Mouse (Mus musculus): ENCODE measurements at regions not wholly inside any gene's neighbourhood (a gene's known extent, or its start where the extent isn't known, plus 50 kb on each side); places are given as distances from the start of the nearest gene placed in this dataset.

GRCm38 (mm10) chr9:94410546-94410945 is 127.3 kb downstream of the 1190002N15Rik start:
- H3K4me1 ChIP-seq (ENCODE audit: control insufficient read depth, insufficient read depth, low read length) = no peaks in the 10 kb centered on the region
- H3K27ac ChIP-seq (ENCODE audit: insufficient read depth, low read depth, low read length) = no peak overlapping the region
- H3K36me3 ChIP-seq (ENCODE audit: control insufficient read depth, insufficient read depth, low read length) = no peaks in the 10 kb centered on the region
- no peak for DNase-seq
- 83% methylated on average over 8 of the region's 8 CpGs for WGBS
- H3K27me3 ChIP-seq (replicated peaks; ENCODE audit: control insufficient read depth, insufficient read depth, low read length) = no peaks in the 10 kb centered on the region
- H3K4me3 ChIP-seq (ENCODE audit: insufficient read depth, low read depth, low read length) = no peak overlapping the region
- TF ChIP-seq CTCF (conservative IDR thresholded peaks at IDR 0.05; ENCODE audit: insufficient read depth, insufficient read length, low read depth, low read length) = no peak
- TF ChIP-seq POLR2A (IDR thresholded peaks at IDR 0.05; ENCODE audit: low read depth, low read length) = no peak

- Histone ChIP-seq H3K4me1 (ENCODE audit: control insufficient read depth, insufficient read depth, low read length) (no peaks in the 10 kb centered on the region), H3K27me3 (replicated peaks; ENCODE audit: control insufficient read depth, insufficient read depth, low read length) (no peaks in the 10 kb centered on the region), H3K4me3 (ENCODE audit: insufficient read depth, low read depth, low read length) (no peak overlapping the region), H3K36me3 (ENCODE audit: control insufficient read depth, insufficient read depth, low read length) (no peaks in the 10 kb centered on the region), H3K27ac (ENCODE audit: insufficient read depth, low read depth, low read length) (no peak overlapping the region)
- WGBS = 41% methylated on average over 3 of the region's 3 CpGs
- DNase-seq = no peak
- TF ChIP-seq CTCF (conservative IDR thresholded peaks at IDR 0.05; ENCODE audit: insufficient read depth, insufficient read length, low read depth, low read length) (no peak), POLR2A (IDR thresholded peaks at IDR 0.05; ENCODE audit: low read depth, low read length) (no peak)
These were observed 127.8 kb downstream of the 1190002N15Rik start for GRCm38 (mm10) chr9:94410042-94410441.

- peak; percentile 62 for DNase-seq
- 32% methylated on average over 7 of the region's 7 CpGs for WGBS
- no peak for TF ChIP-seq POLR2A (IDR thresholded peaks at IDR 0.05; ENCODE audit: low read depth, low read length)
- no peak for TF ChIP-seq CTCF (conservative IDR thresholded peaks at IDR 0.05; ENCODE audit: insufficient read depth, insufficient read length, low read depth, low read length)
- no peaks in the 10 kb centered on the region for H3K36me3 ChIP-seq (ENCODE audit: control insufficient read depth, insufficient read depth, low read length)
- H3K4me1 ChIP-seq (ENCODE audit: control insufficient read depth, insufficient read depth, low read length) = no peaks in the 10 kb centered on the region
- no peak overlapping the region for H3K27ac ChIP-seq (ENCODE audit: insufficient read depth, low read depth, low read length)
- no peaks in the 10 kb centered on the region for H3K27me3 ChIP-seq (replicated peaks; ENCODE audit: control insufficient read depth, insufficient read depth, low read length)
- no peak overlapping the region for H3K4me3 ChIP-seq (ENCODE audit: insufficient read depth, low read depth, low read length)
These were observed 129.1 kb downstream of the 1190002N15Rik start for GRCm38 (mm10) chr9:94408635-94409323.

GRCm38 (mm10) chr9:94407671-94408070 is 130.2 kb downstream of the 1190002N15Rik start:
- WGBS = 87% methylated on average over 10 of the region's 10 CpGs
- H3K27me3 ChIP-seq (replicated peaks; ENCODE audit: control insufficient read depth, insufficient read depth, low read length) = no peaks in the 10 kb centered on the region
- no peak overlapping the region for H3K4me3 ChIP-seq (ENCODE audit: insufficient read depth, low read depth, low read length)
- no peak for TF ChIP-seq CTCF (conservative IDR thresholded peaks at IDR 0.05; ENCODE audit: insufficient read depth, insufficient read length, low read depth, low read length)
- no peak for TF ChIP-seq POLR2A (IDR thresholded peaks at IDR 0.05; ENCODE audit: low read depth, low read length)
- no peaks in the 10 kb centered on the region for H3K4me1 ChIP-seq (ENCODE audit: control insufficient read depth, insufficient read depth, low read length)
- H3K36me3 ChIP-seq (ENCODE audit: control insufficient read depth, insufficient read depth, low read length) = no peaks in the 10 kb centered on the region
- no peak overlapping the region for H3K27ac ChIP-seq (ENCODE audit: insufficient read depth, low read depth, low read length)
- DNase-seq = no peak

- Histone ChIP-seq H3K27ac (ENCODE audit: insufficient read depth, low read depth, low read length) (no peak overlapping the region), H3K36me3 (ENCODE audit: control insufficient read depth, insufficient read depth, low read length) (no peaks in the 10 kb centered on the region), H3K4me1 (ENCODE audit: control insufficient read depth, insufficient read depth, low read length) (no peaks in the 10 kb centered on the region), H3K27me3 (replicated peaks; ENCODE audit: control insufficient read depth, insufficient read depth, low read length) (no peaks in the 10 kb centered on the region), H3K4me3 (ENCODE audit: insufficient read depth, low read depth, low read length) (no peak overlapping the region)
- no peak for DNase-seq
- TF ChIP-seq CTCF (conservative IDR thresholded peaks at IDR 0.05; ENCODE audit: insufficient read depth, insufficient read length, low read depth, low read length) (no peak), POLR2A (IDR thresholded peaks at IDR 0.05; ENCODE audit: low read depth, low read length) (no peak)
- 74% methylated on average over 6 of the region's 6 CpGs for WGBS
These were observed 133.3 kb downstream of the 1190002N15Rik start for GRCm38 (mm10) chr9:94404551-94404950.

GRCm38 (mm10) chr9:94400596-94400995 is 137.3 kb downstream of the 1190002N15Rik start:
- Histone ChIP-seq H3K27me3 (replicated peaks; ENCODE audit: control insufficient read depth, insufficient read depth, low read length) (no peaks in the 10 kb centered on the region), H3K27ac (ENCODE audit: insufficient read depth, low read depth, low read length) (no peak overlapping the region), H3K4me1 (ENCODE audit: control insufficient read depth, insufficient read depth, low read length) (no peaks in the 10 kb centered on the region), H3K36me3 (ENCODE audit: control insufficient read depth, insufficient read depth, low read length) (no peaks in the 10 kb centered on the region), H3K4me3 (ENCODE audit: insufficient read depth, low read depth, low read length) (no peak overlapping the region)
- no peak for DNase-seq
- 100% methylated on average over 1 of the region's 1 CpGs for WGBS
- TF ChIP-seq CTCF (conservative IDR thresholded peaks at IDR 0.05; ENCODE audit: insufficient read depth, insufficient read length, low read depth, low read length) = no peak
- no peak for TF ChIP-seq POLR2A (IDR thresholded peaks at IDR 0.05; ENCODE audit: low read depth, low read length)

GRCm38 (mm10) chr9:94395215-94395614 is 142.7 kb downstream of the 1190002N15Rik start:
- WGBS = 64% methylated on average over 5 of the region's 5 CpGs
- Histone ChIP-seq H3K36me3 (ENCODE audit: control insufficient read depth, insufficient read depth, low read length) (no peaks in the 10 kb centered on the region), H3K27ac (ENCODE audit: insufficient read depth, low read depth, low read length) (no peak overlapping the region), H3K4me1 (ENCODE audit: control insufficient read depth, insufficient read depth, low read length) (no peaks in the 10 kb centered on the region), H3K27me3 (replicated peaks; ENCODE audit: control insufficient read depth, insufficient read depth, low read length) (no peaks in the 10 kb centered on the region), H3K4me3 (ENCODE audit: insufficient read depth, low read depth, low read length) (no peak overlapping the region)
- TF ChIP-seq CTCF (conservative IDR thresholded peaks at IDR 0.05; ENCODE audit: insufficient read depth, insufficient read length, low read depth, low read length) (no peak), POLR2A (IDR thresholded peaks at IDR 0.05; ENCODE audit: low read depth, low read length) (no peak)
- no peak for DNase-seq

Data from kidney, adult 2 months (tissue).